10 mouse cellular contexts compared by ENCODE assay signal in the genomic region with DNA sequence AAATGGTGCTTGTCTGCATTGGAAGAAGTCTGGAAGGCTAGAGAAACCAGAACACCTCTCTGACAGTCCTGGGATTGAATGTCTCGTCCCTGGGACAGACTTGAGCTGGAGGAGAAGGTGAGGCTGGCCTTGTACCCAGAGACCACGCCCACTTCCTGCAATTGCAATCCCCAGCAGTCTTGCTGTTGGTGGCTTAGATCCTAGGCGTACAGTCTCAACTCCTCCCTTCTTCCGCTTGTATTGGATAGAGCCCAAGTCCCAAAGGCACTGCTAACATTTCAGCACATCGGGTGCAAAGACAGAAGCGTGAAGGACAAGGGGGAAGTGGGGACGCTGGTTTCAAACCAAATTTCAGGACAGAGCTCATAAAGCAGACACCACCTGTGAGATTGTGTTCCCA.
DNase-seq lines count a peak whose midpoint lies in the region; ATAC-seq and TF ChIP-seq lines count a peak whose summit lies in the region.
"Had no signal": no experiment of that assay in that cellular context is flagged by ENCODE, and none has a peak within 500 bp of the region (broad histone marks: within the 10 kb centered on the region; RNA-seq: fewer than 3 reads in every experiment).

No protein-coding gene starts in this region.

- no peaks in the 10 kb centered on the region for H3K27me3 ChIP-seq in limb, embryonic 13.5 days
- H3K27me3 ChIP-seq in limb, embryonic 10.5 days (ENCODE audit: low read depth, poor library complexity, severe bottlenecking), result no peaks in the 10 kb centered on the region
- H3K27me3 ChIP-seq in intestine, postnatal 0 days (replicated peaks; ENCODE audit: control insufficient read depth, insufficient read depth, low read length), result no peaks in the 10 kb centered on the region
- H3K27me3 ChIP-seq in thymus, adult 2 months (ENCODE audit: control insufficient read depth, insufficient read depth, low read length), result no peaks in the 10 kb centered on the region
- no peaks in the 10 kb centered on the region for H3K27me3 ChIP-seq in midbrain, embryonic 13.5 days

- WGBS in limb, embryonic 13.5 days, result 29% methylated on average over 7 of the region's 7 CpGs
- 51% methylated on average over 7 of the region's 7 CpGs for WGBS in limb, embryonic 10.5 days
- 31% methylated on average over 7 of the region's 7 CpGs for WGBS in intestine, postnatal 0 days
- WGBS in thymus, adult 2 months, result 13% methylated on average over 7 of the region's 7 CpGs
- 76% methylated on average over 7 of the region's 7 CpGs for WGBS in midbrain, embryonic 13.5 days

- DNase-seq in limb, embryonic 10.5 days (ENCODE audit: low spot score), result no peak
- peak; percentile 82 for DNase-seq in ZHBTc4 (ENCODE audit: low read depth, low spot score)
- peak; percentile 34 for DNase-seq in thymus, adult 2 months
- no peak for DNase-seq in gastrocnemius, postnatal 14 days
- DNase-seq: cerebellum, adult 9-11 months; right cerebral cortex, postnatal 4 days had no signal

- H3K27ac ChIP-seq in limb, embryonic 13.5 days, result no peak overlapping the region
- H3K27ac ChIP-seq in limb, embryonic 10.5 days, result no peak overlapping the region
- no peak overlapping the region for H3K27ac ChIP-seq in intestine, postnatal 0 days (ENCODE audit: low read depth, low read length)
- no peak overlapping the region for H3K27ac ChIP-seq in thymus, adult 2 months (ENCODE audit: control insufficient read depth, insufficient read depth, low read length)
- no peak overlapping the region for H3K27ac ChIP-seq in midbrain, embryonic 13.5 days

- TF ChIP-seq CTCF in intestine, postnatal 0 days (IDR thresholded peaks at IDR 0.05; ENCODE audit: low read depth), result no peak
- TF ChIP-seq CTCF in thymus, adult 2 months (IDR thresholded peaks at IDR 0.05; ENCODE audit: borderline replicate concordance, control insufficient read depth, extremely low read depth, insufficient read depth, low read length, poor library complexity), result no peak

- no peak overlapping the region for H3K4me2 ChIP-seq in limb, embryonic 13.5 days (replicated peaks)
- no peak overlapping the region for H3K4me2 ChIP-seq in intestine, postnatal 0 days (replicated peaks; ENCODE audit: low read depth)
- no peak overlapping the region for H3K4me2 ChIP-seq in midbrain, embryonic 13.5 days (replicated peaks)

- no peak overlapping the region for H3K9ac ChIP-seq in limb, embryonic 13.5 days
- H3K9ac ChIP-seq in intestine, postnatal 0 days (ENCODE audit: low read depth, low read length), result no peak overlapping the region
- no peak overlapping the region for H3K9ac ChIP-seq in midbrain, embryonic 13.5 days (replicated peaks)

- H3K4me3 ChIP-seq in limb, embryonic 13.5 days, result no peak overlapping the region
- H3K4me3 ChIP-seq in limb, embryonic 10.5 days, result no peak overlapping the region
- no peak overlapping the region for H3K4me3 ChIP-seq in intestine, postnatal 0 days (ENCODE audit: low read depth, low read length)
- H3K4me3 ChIP-seq in thymus, adult 2 months (ENCODE audit: control insufficient read depth, insufficient read depth, low read length), result no peak overlapping the region
- H3K4me3 ChIP-seq in midbrain, embryonic 13.5 days (replicated peaks), result no peak overlapping the region

- H3K4me1 ChIP-seq in limb, embryonic 13.5 days, result peaks cover 7% of the 10 kb centered on the region; the same call in 1 of the 2 replicates
- H3K4me1 ChIP-seq in limb, embryonic 10.5 days, result peaks cover 7% of the 10 kb centered on the region
- no peaks in the 10 kb centered on the region for H3K4me1 ChIP-seq in intestine, postnatal 0 days (replicated peaks; ENCODE audit: control insufficient read depth, insufficient read depth, low read length)
- peaks cover 3% of the 10 kb centered on the region; the same call in 1 of the 2 replicates for H3K4me1 ChIP-seq in thymus, adult 2 months (replicated peaks; ENCODE audit: control insufficient read depth, insufficient read depth, low read length)
- no peaks in the 10 kb centered on the region for H3K4me1 ChIP-seq in midbrain, embryonic 13.5 days (replicated peaks)

- no peaks in the 10 kb centered on the region for H3K9me3 ChIP-seq in limb, embryonic 13.5 days
- H3K9me3 ChIP-seq in limb, embryonic 10.5 days (replicated peaks), result no peaks in the 10 kb centered on the region
- H3K9me3 ChIP-seq in intestine, postnatal 0 days (ENCODE audit: control insufficient read depth), result no peaks in the 10 kb centered on the region
- H3K9me3 ChIP-seq in midbrain, embryonic 13.5 days, result no peaks in the 10 kb centered on the region

- ATAC-seq in limb, embryonic 13.5 days (ENCODE audit: low FRiP score, low read depth), result peak; percentile 40; the same call in 1 of the 2 replicates
- 0 out of 2 replicates have a peak, but pooled peaks have one; percentile 31 for ATAC-seq in intestine, postnatal 0 days
- ATAC-seq in midbrain, embryonic 13.5 days, result no peak
- ATAC-seq in erythroid progenitor cell, adult 5-6 weeks (replicated peaks; ENCODE audit: low FRiP score, poor library complexity, severe bottlenecking), result no peak

- TF ChIP-seq POLR2A in thymus, adult 2 months (IDR thresholded peaks at IDR 0.05; ENCODE audit: control insufficient read depth, extremely low read depth, insufficient read depth, low read length, poor library complexity), result no peak

- intact Hi-C loops in gastrocnemius, postnatal 14 days (cut with DNase I; ENCODE audit: low total_unique reads), result loop anchor here (10.0 kb wide), 1 partner anchor 186 kb away; no protein-coding TSS in a partner anchor

- no peaks in the 10 kb centered on the region for H3K36me3 ChIP-seq in limb, embryonic 13.5 days
- H3K36me3 ChIP-seq in limb, embryonic 10.5 days, result no peaks in the 10 kb centered on the region
- no peaks in the 10 kb centered on the region for H3K36me3 ChIP-seq in intestine, postnatal 0 days (ENCODE audit: control insufficient read depth, insufficient read depth)
- no peaks in the 10 kb centered on the region for H3K36me3 ChIP-seq in thymus, adult 2 months (ENCODE audit: control insufficient read depth, insufficient read depth, low read length)
- no peaks in the 10 kb centered on the region for H3K36me3 ChIP-seq in midbrain, embryonic 13.5 days

Comparison
In these comparisons a context has a peak if more than half of its experiments do, and no peak if none do; other contexts are left out.
1. ATAC-seq: peak in limb, embryonic 13.5 days (single experiment) and intestine, postnatal 0 days (single experiment); none in midbrain, embryonic 13.5 days (single experiment) and erythroid progenitor cell, adult 5-6 weeks (single experiment).
2. DNase-seq: peak in ZHBTc4 (single experiment) and thymus, adult 2 months (single experiment); none in limb, embryonic 10.5 days (single experiment) and gastrocnemius, postnatal 14 days (single experiment).